Mouse (Mus musculus) hindbrain, embryonic 16.5 days (tissue): ENCODE measurements around the gene Astn2. TPM values are rescaled to one million over a fixed set of nuclear protein-coding genes. Genes with fewer than 3 reads are reported as not detected.
A peak's percentile ranks its signal among the peaks of the same experiment; 100 is the strongest.

ENCODE experiments used
- ATAC-seq: fragments of 200-750 bp; cut with Nextera tagmentation; 2 replicates; pipeline ENCODE4 v1.8.0; 2017; ENCODE audit warnings: moderate TSS enrichment, moderate library complexity
- H3K27ac ChIP-seq: fragments of 300-500 bp; sonication (generic); 2 replicates; pipeline ENCODE4 v1.5.1; 2014; ENCODE audit warnings: low read depth, mild to moderate bottlenecking, control low read depth, low read length, moderate library complexity
- H3K27me3 ChIP-seq: fragments of 300-500 bp; sonication (generic); replicated peaks from 2 replicates; pipeline ENCODE4 v1.6.1; 2014; ENCODE audit warnings: low read length; ENCODE audit not compliant: control insufficient read depth, insufficient read depth
- H3K36me3 ChIP-seq: fragments of 300-500 bp; sonication (generic); 2 replicates; pipeline ENCODE4 v1.6.1; 2014; ENCODE audit warnings: mild to moderate bottlenecking, low read length, moderate library complexity, mixed read lengths; ENCODE audit not compliant: control insufficient read depth, insufficient read depth
- H3K4me1 ChIP-seq: fragments of 300-500 bp; sonication (generic); 2 replicates; pipeline ENCODE4 v1.6.1; 2014; ENCODE audit warnings: low read depth, low read length; ENCODE audit not compliant: control insufficient read depth, insufficient read depth
- H3K4me2 ChIP-seq: fragments of 300-500 bp; sonication (generic); 2 replicates; pipeline ENCODE4 v1.6.1; 2014; ENCODE audit warnings: mild to moderate bottlenecking, low read length, control low read depth, moderate library complexity
- H3K4me3 ChIP-seq: fragments of 300-500 bp; sonication (generic); 2 replicates; pipeline ENCODE4 v1.5.1; 2014; ENCODE audit warnings: mild to moderate bottlenecking, low read length, control low read depth, moderate library complexity
- H3K9ac ChIP-seq: fragments of 300-500 bp; sonication (generic); 2 replicates; pipeline ENCODE4 v1.6.1; 2014; ENCODE audit warnings: low read depth, mild to moderate bottlenecking, control low read depth, low read length, moderate library complexity
- H3K9me3 ChIP-seq: fragments of 300-500 bp; sonication (generic); 2 replicates; pipeline ENCODE4 v1.6.1; 2014; ENCODE audit warnings: mild to moderate bottlenecking, low read length, moderate library complexity; ENCODE audit not compliant: control insufficient read depth
- WGBS: fragments of 180-500 bp; shearing (Covaris S2); extraction: QIAGEN DNeasy Blood & Tissue Kit; methylation state at CpG from one replicate; pipeline ENCODE4 v1.1.7; 2014; 5-methylcytosine and 5-hydroxymethylcytosine counted together
- polyA plus RNA-seq: library from polyadenylated mRNA; unstranded; fragments of >200 nt; fragmentation: Nextera tagmentation; extraction: Ambion mirVana; gene quantifications from 2 replicates; pipeline ENCODE4 v1.2.1, GENCODE M21; 2015

Astn2 gene
- polyA plus RNA-seq, 1 experiment from 2014 or later: 0.94 TPM

- H3K27me3 ChIP-seq: no peaks in the 10 kb centered on the region
- 83% methylated on average over 3 of the region's 3 CpGs for WGBS
- H3K9me3 ChIP-seq: no peaks in the 10 kb centered on the region
- H3K27ac ChIP-seq: no peak overlapping the region
- no peak overlapping the region for H3K4me2 ChIP-seq
- no peaks in the 10 kb centered on the region for H3K4me1 ChIP-seq
- ATAC-seq: no peak
- no peak overlapping the region for H3K9ac ChIP-seq
- H3K4me3 ChIP-seq: no peak overlapping the region
- H3K36me3 ChIP-seq: no peaks in the 10 kb centered on the region
Measured at GRCm38 (mm10) chr4:66337443-66337842, 67.0 kb downstream of the Astn2 start.

- ATAC-seq: peak; percentile 61; the same call in 1 of the 2 replicates
- H3K4me3 ChIP-seq: no peak overlapping the region
- H3K9me3 ChIP-seq: no peaks in the 10 kb centered on the region
- no peaks in the 10 kb centered on the region for H3K4me1 ChIP-seq
- no peaks in the 10 kb centered on the region for H3K27me3 ChIP-seq
- no peak overlapping the region for H3K9ac ChIP-seq
- no peaks in the 10 kb centered on the region for H3K36me3 ChIP-seq
- no peak overlapping the region for H3K4me2 ChIP-seq
- WGBS: 7% methylated on average over 4 of the region's 4 CpGs
- no peak overlapping the region for H3K27ac ChIP-seq
Measured at GRCm38 (mm10) chr4:66330600-66331285, 73.7 kb downstream of the Astn2 start.

- no peaks in the 10 kb centered on the region for H3K36me3 ChIP-seq
Measured at GRCm38 (mm10) chr4:66321051-66321450, 83.4 kb downstream of the Astn2 start.

DNA sequence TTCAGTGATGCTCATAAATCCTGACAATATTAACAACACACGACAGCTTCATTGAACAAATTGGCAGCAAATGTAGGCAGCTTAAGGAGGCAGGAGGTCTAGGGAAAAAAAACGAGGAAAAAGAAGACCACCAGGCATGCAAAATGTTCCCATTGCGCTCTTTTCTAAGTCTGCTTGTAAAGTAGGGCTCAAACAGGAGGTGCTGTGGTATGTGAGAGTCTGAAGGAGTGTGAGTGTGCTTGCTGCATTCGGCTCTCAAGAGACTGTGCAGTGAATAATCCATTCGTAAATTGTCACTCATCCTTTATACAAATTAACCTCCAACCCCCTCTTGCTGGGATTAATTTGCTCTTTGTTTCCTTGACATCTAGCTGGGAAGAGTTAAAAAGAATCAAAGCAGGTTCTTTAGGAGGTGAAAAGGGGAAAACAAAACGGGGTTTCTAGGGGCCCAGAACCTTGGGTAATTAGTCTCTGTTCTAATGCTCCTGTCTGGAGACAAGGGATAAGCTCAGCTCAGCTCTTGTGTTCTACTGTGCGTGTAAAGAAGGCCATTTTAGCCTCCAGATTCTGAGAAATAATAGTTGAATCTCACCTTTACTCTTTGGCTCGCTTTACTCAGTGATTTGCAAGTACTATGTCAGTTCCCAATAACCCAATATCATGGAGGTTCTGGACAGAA is 89.5 kb downstream of the Astn2 start:
- Histone ChIP-seq H3K4me1 (peaks cover 6% of the 10 kb centered on the region), H3K9ac (no peak overlapping the region), H3K27ac (no peak overlapping the region; the same call in 1 of the 2 replicates), H3K9me3 (no peaks in the 10 kb centered on the region), H3K36me3 (no peaks in the 10 kb centered on the region), H3K4me3 (no peak overlapping the region), H3K27me3 (no peaks in the 10 kb centered on the region), H3K4me2 (no peak overlapping the region)
- 17% methylated on average over 8 of the region's 8 CpGs for WGBS
- peak; percentile 55; the same call in 1 of the 2 replicates for ATAC-seq

More at GRCm38 (mm10) chr4:66321051-66321450, 83.4 kb downstream of the Astn2 start:
- H3K27me3 ChIP-seq: no peaks in the 10 kb centered on the region
- no peak for ATAC-seq
- H3K4me2 ChIP-seq: no peak overlapping the region
- WGBS: 92% methylated on average over 2 of the region's 2 CpGs
- no peaks in the 10 kb centered on the region for H3K4me1 ChIP-seq
- H3K9ac ChIP-seq: no peak overlapping the region
- H3K4me3 ChIP-seq: no peak overlapping the region
- H3K9me3 ChIP-seq: no peaks in the 10 kb centered on the region
- no peak overlapping the region for H3K27ac ChIP-seq

GRCm38 (mm10) chr4:66312733-66313132 is 91.7 kb downstream of the Astn2 start:
- no peaks in the 10 kb centered on the region for H3K27me3 ChIP-seq
- ATAC-seq: peak; percentile 32; the same call in 1 of the 2 replicates
- no peaks in the 10 kb centered on the region for H3K9me3 ChIP-seq
- H3K27ac ChIP-seq: no peak overlapping the region
- 69% methylated on average over 1 of the region's 1 CpGs for WGBS
- H3K4me3 ChIP-seq: no peak overlapping the region
- H3K9ac ChIP-seq: no peak overlapping the region
- H3K4me2 ChIP-seq: no peak overlapping the region
- H3K36me3 ChIP-seq: no peaks in the 10 kb centered on the region
- peaks cover 6% of the 10 kb centered on the region for H3K4me1 ChIP-seq

DNA sequence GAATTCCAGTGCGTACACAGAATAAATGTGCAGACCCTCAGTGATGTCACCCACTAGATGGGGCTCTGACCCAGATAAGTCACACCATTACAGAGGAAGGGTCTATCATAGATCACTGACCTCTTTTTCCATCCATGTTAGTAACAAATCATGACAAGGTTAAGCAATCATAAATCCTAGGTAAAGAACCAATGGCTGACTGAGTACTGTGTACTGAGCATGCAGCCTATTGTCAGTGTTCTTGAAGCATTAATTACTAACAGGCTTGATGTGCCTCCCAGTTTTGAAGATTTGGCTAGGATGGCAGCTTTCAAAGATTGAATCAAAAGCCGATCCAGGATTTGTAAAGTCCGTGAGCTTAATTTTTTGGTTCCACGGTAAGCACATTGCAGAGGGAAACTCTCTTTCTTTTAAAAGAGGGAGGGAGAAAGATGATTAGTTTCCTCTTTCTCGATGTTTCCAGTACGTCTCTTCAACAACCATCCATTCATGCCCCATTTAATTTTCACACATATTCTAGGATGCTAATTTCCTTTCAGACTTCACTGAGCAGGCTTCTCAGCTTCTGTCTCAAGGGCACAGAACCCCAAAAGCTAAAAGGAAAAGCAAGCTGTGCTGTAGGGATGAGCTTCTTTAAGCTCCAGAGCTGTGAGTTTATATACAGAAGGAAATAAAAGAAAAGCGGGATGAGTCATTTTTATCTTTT is 93.9 kb downstream of the Astn2 start:
- peaks cover 6% of the 10 kb centered on the region for H3K4me1 ChIP-seq
- no peak overlapping the region for H3K27ac ChIP-seq
- H3K27me3 ChIP-seq: no peaks in the 10 kb centered on the region
- H3K4me3 ChIP-seq: no peak overlapping the region
- H3K4me2 ChIP-seq: no peak overlapping the region
- WGBS: 64% methylated on average over 7 of the region's 7 CpGs
- no peak overlapping the region for H3K9ac ChIP-seq
- H3K36me3 ChIP-seq: no peaks in the 10 kb centered on the region
- ATAC-seq: no peak
- H3K9me3 ChIP-seq: no peaks in the 10 kb centered on the region

GRCm38 (mm10) chr4:66306377-66306776 is 98.0 kb downstream of the Astn2 start:
- WGBS: 47% methylated on average over 6 of the region's 6 CpGs
- no peak for ATAC-seq

GRCm38 (mm10) chr4:66302686-66303310 is 101.6 kb downstream of the Astn2 start:
- H3K9me3 ChIP-seq: no peaks in the 10 kb centered on the region
- H3K4me3 ChIP-seq: no peak overlapping the region
- 62% methylated on average over 7 of the region's 7 CpGs for whole genome bisulfite sequencing
- H3K36me3 ChIP-seq: no peaks in the 10 kb centered on the region
- peak; percentile 65 for ATAC-seq
- no peaks in the 10 kb centered on the region for H3K27me3 ChIP-seq
- no peak overlapping the region for H3K4me2 ChIP-seq
- peaks cover 9% of the 10 kb centered on the region for H3K4me1 ChIP-seq
- H3K9ac ChIP-seq: no peak overlapping the region
- H3K27ac ChIP-seq: 0 out of 2 replicates have a peak overlapping the region, but pooled peaks have one; percentile 56

More at GRCm38 (mm10) chr4:66306377-66306776, 98.0 kb downstream of the Astn2 start:
- peaks cover 9% of the 10 kb centered on the region for H3K4me1 ChIP-seq
- no peak overlapping the region for H3K27ac ChIP-seq
- H3K4me2 ChIP-seq: no peak overlapping the region
- H3K9me3 ChIP-seq: no peaks in the 10 kb centered on the region
- no peaks in the 10 kb centered on the region for H3K27me3 ChIP-seq
- no peak overlapping the region for H3K4me3 ChIP-seq
- no peak overlapping the region for H3K9ac ChIP-seq
- no peaks in the 10 kb centered on the region for H3K36me3 ChIP-seq

DNA sequence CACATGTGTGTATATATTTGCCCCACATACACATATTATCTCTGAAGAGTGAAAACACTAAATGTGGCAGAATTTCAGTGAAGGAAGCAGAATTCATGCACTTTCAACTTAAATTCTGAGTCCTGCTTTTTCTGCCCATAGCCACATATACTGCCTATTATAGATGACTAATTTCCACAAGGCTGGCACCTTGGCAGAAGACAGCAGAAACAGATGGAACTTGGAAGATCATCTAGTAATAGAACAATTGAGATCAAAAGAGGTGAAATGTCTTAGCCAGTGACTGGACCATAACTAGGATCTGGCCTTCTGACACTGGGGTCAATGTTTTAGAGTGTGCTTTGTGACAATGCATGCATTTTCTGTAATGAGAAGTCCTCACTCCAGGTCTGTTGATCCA is 119.4 kb downstream of the Astn2 start:
- Histone ChIP-seq H3K4me2 (no peak overlapping the region), H3K4me3 (no peak overlapping the region), H3K9me3 (no peaks in the 10 kb centered on the region), H3K36me3 (no peaks in the 10 kb centered on the region), H3K4me1 (no peaks in the 10 kb centered on the region), H3K27me3 (no peaks in the 10 kb centered on the region), H3K27ac (no peak overlapping the region), H3K9ac (no peak overlapping the region)
- no peak for ATAC-seq
